Mouse (Mus musculus) embryonic fibroblast, embryonic 13.5 days (primary cell): ENCODE data around the gene Aes.

ENCODE experiments used
- CTCF ChIP-seq: IDR thresholded peaks from 2 replicates; pipeline ENCODE4 v1.5.1; 2011; ENCODE audit warnings: mild to moderate bottlenecking, control low read depth, low read length, moderate library complexity, borderline replicate concordance; ENCODE audit not compliant: insufficient read depth
- POLR2A ChIP-seq: IDR thresholded peaks from 2 replicates; pipeline ENCODE4 v1.6.1; 2011; ENCODE audit warnings: low read depth, mild to moderate bottlenecking, control low read depth, low read length, moderate library complexity

- TF ChIP-seq POLR2A (no peak), CTCF (no peak)
Observed at GRCm38 (mm10) chr10:81579967-81580366, 20.7 kb downstream of the Aes start.
